Mouse (Mus musculus): ENCODE measurements around the gene S1pr4. TPM values are rescaled to one million over a fixed set of nuclear protein-coding genes. Genes with fewer than 3 reads are reported as not detected.

The S1pr4 gene
- polyA plus RNA-seq (2011; ENCODE audit: insufficient read length, low read depth, missing spikeins): not detected in 2 replicates

- TF ChIP-seq CTCF (IDR thresholded peaks at IDR 0.05; ENCODE audit: borderline replicate concordance, insufficient read depth, low read length) (no peak), POLR2A (IDR thresholded peaks at IDR 0.05; ENCODE audit: low read depth, low read length) (no peak)
- Histone ChIP-seq H3K4me3 (ENCODE audit: insufficient read depth, low read length) (no peak within 1 kb of the TSS), H3K27ac (ENCODE audit: insufficient read depth, low read length) (no peak within 1 kb of the TSS), H3K4me1 (ENCODE audit: control insufficient read depth, insufficient read depth, low read length) (no peaks in the 10 kb centered on the region)
Observed at GRCm38 (mm10) chr10:81500032-81500431, at the start of gene S1pr4. TSS of gene S1pr4 (minus strand) at chr10:81500132.

GRCm38 (mm10) chr10:81548944-81549343, 49.0 kb upstream of the S1pr4 start:
- no peak for TF ChIP-seq CTCF (IDR thresholded peaks at IDR 0.05; ENCODE audit: borderline replicate concordance, insufficient read depth, low read length)
- TF ChIP-seq POLR2A (IDR thresholded peaks at IDR 0.05; ENCODE audit: low read depth, low read length): no peak
- no peak overlapping the region for H3K4me3 ChIP-seq (ENCODE audit: insufficient read depth, low read length)
- no peak overlapping the region for H3K27ac ChIP-seq (ENCODE audit: insufficient read depth, low read length)
- H3K4me1 ChIP-seq (ENCODE audit: control insufficient read depth, insufficient read depth, low read length): no peaks in the 10 kb centered on the region; the same call in 1 of the 2 replicates

- Histone ChIP-seq H3K4me3 (ENCODE audit: insufficient read depth, low read length) (no peak overlapping the region), H3K4me1 (ENCODE audit: control insufficient read depth, insufficient read depth, low read length) (peaks cover 3% of the 10 kb centered on the region; the same call in 1 of the 2 replicates), H3K27ac (ENCODE audit: insufficient read depth, low read length) (no peak overlapping the region)
- TF ChIP-seq POLR2A (IDR thresholded peaks at IDR 0.05; ENCODE audit: low read depth, low read length): no peak
- TF ChIP-seq CTCF (IDR thresholded peaks at IDR 0.05; ENCODE audit: borderline replicate concordance, insufficient read depth, low read length): no peak
Observed at GRCm38 (mm10) chr10:81546788-81547571, 47.0 kb upstream of the S1pr4 start.

- no peak overlapping the region for H3K4me3 ChIP-seq (ENCODE audit: insufficient read depth, low read length)
- peaks cover 3% of the 10 kb centered on the region; the same call in 1 of the 2 replicates for H3K4me1 ChIP-seq (ENCODE audit: control insufficient read depth, insufficient read depth, low read length)
- TF ChIP-seq CTCF (IDR thresholded peaks at IDR 0.05; ENCODE audit: borderline replicate concordance, insufficient read depth, low read length) (no peak), POLR2A (IDR thresholded peaks at IDR 0.05; ENCODE audit: low read depth, low read length) (no peak)
- H3K27ac ChIP-seq (ENCODE audit: insufficient read depth, low read length): no peak overlapping the region
Observed at GRCm38 (mm10) chr10:81546332-81546731, 46.4 kb upstream of the S1pr4 start.

GRCm38 (mm10) chr10:81545161-81545747, 45.3 kb upstream of the S1pr4 start, which contains the start of gene Gna11:
TSS of gene Gna11 (minus strand) at chr10:81545190.
- peak within 1 kb of the TSS; percentile 96 for H3K27ac ChIP-seq (ENCODE audit: insufficient read depth, low read length)
- peak within 1 kb of the TSS; percentile 90 for H3K4me3 ChIP-seq (ENCODE audit: insufficient read depth, low read length)
- peaks cover 3% of the 10 kb centered on the region; the same call in 1 of the 2 replicates for H3K4me1 ChIP-seq (ENCODE audit: control insufficient read depth, insufficient read depth, low read length)
- TF ChIP-seq CTCF (IDR thresholded peaks at IDR 0.05; ENCODE audit: borderline replicate concordance, insufficient read depth, low read length) (no peak), POLR2A (IDR thresholded peaks at IDR 0.05; ENCODE audit: low read depth, low read length) (peak; percentile 87)

GRCm38 (mm10) chr10:81544296-81545160, 44.6 kb upstream of the S1pr4 start:
- Histone ChIP-seq H3K27ac (ENCODE audit: insufficient read depth, low read length) (peak overlapping the region; percentile 46; the same call in 1 of the 2 replicates), H3K4me3 (ENCODE audit: insufficient read depth, low read length) (peak overlapping the region; percentile 90), H3K4me1 (ENCODE audit: control insufficient read depth, insufficient read depth, low read length) (peaks cover 3% of the 10 kb centered on the region; the same call in 1 of the 2 replicates)
- TF ChIP-seq POLR2A (IDR thresholded peaks at IDR 0.05; ENCODE audit: low read depth, low read length) (peak; percentile 41; the same call in 1 of the 2 replicates), CTCF (IDR thresholded peaks at IDR 0.05; ENCODE audit: borderline replicate concordance, insufficient read depth, low read length) (no peak)

GRCm38 (mm10) chr10:81543633-81544032, 43.7 kb upstream of the S1pr4 start:
- TF ChIP-seq CTCF (IDR thresholded peaks at IDR 0.05; ENCODE audit: borderline replicate concordance, insufficient read depth, low read length) (no peak), POLR2A (IDR thresholded peaks at IDR 0.05; ENCODE audit: low read depth, low read length) (no peak)
- Histone ChIP-seq H3K4me1 (ENCODE audit: control insufficient read depth, insufficient read depth, low read length) (peaks cover 3% of the 10 kb centered on the region; the same call in 1 of the 2 replicates), H3K4me3 (ENCODE audit: insufficient read depth, low read length) (peak overlapping the region; percentile 90), H3K27ac (ENCODE audit: insufficient read depth, low read length) (no peak overlapping the region)

GRCm38 (mm10) chr10:81542727-81543460, 43.0 kb upstream of the S1pr4 start:
- H3K4me1 ChIP-seq (ENCODE audit: control insufficient read depth, insufficient read depth, low read length): peaks cover 3% of the 10 kb centered on the region; the same call in 1 of the 2 replicates
- H3K27ac ChIP-seq (ENCODE audit: insufficient read depth, low read length): no peak overlapping the region
- H3K4me3 ChIP-seq (ENCODE audit: insufficient read depth, low read length): peak overlapping the region; percentile 90; the same call in 1 of the 2 replicates
- TF ChIP-seq CTCF (IDR thresholded peaks at IDR 0.05; ENCODE audit: borderline replicate concordance, insufficient read depth, low read length) (no peak), POLR2A (IDR thresholded peaks at IDR 0.05; ENCODE audit: low read depth, low read length) (no peak)

Measured in embryonic fibroblast, embryonic 13.5 days (primary cell).